Mouse (Mus musculus) embryonic fibroblast, embryonic 13.5 days (primary cell): ENCODE measurements around the gene Cd163. TPM values are rescaled to one million over a fixed set of nuclear protein-coding genes. Genes with fewer than 3 reads are reported as not detected.

Experiments used
- H3K27ac ChIP-seq: 2 replicates; pipeline ENCODE4 v1.5.1; 2012; ENCODE audit warnings: low read length, control low read depth, inconsistent platforms; ENCODE audit not compliant: insufficient read depth
- H3K4me1 ChIP-seq: 2 replicates; pipeline ENCODE4 v1.6.1; 2011; ENCODE audit warnings: low read length; ENCODE audit not compliant: control insufficient read depth, insufficient read depth
- H3K4me3 ChIP-seq: 2 replicates; pipeline ENCODE4 v1.5.1; 2011; ENCODE audit warnings: mild to moderate bottlenecking, control low read depth, low read length; ENCODE audit not compliant: insufficient read depth
- CTCF ChIP-seq: IDR thresholded peaks from 2 replicates; pipeline ENCODE4 v1.5.1; 2011; ENCODE audit warnings: mild to moderate bottlenecking, control low read depth, low read length, moderate library complexity, borderline replicate concordance; ENCODE audit not compliant: insufficient read depth
- POLR2A ChIP-seq: IDR thresholded peaks from 2 replicates; pipeline ENCODE4 v1.6.1; 2011; ENCODE audit warnings: low read depth, mild to moderate bottlenecking, control low read depth, low read length, moderate library complexity
- polyA plus RNA-seq: library from polyadenylated mRNA; stranded (reverse); fragments of >200 nt; gene quantifications from 2 replicates; pipeline ENCODE4 v1.2.4, GENCODE M21; 2011; ENCODE audit warnings: low read depth; ENCODE audit not compliant: missing spikeins, insufficient read length

The Cd163 gene
- polyA plus RNA-seq, 1 experiment = not detected

DNA sequence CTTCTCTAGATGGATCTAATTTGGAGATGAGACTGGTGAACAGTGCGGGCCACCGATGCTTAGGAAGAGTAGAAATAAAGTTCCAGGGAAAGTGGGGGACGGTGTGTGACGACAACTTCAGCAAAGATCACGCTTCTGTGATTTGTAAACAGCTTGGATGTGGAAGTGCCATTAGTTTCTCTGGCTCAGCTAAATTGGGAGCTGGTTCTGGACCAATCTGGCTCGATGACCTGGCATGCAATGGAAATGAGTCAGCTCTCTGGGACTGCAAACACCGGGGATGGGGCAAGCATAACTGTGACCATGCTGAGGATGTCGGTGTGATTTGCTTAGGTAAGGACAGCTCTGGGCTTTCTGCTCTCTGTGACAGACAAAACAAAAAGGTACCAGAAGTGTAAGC lies 4.5 kb downstream of the Cd163 start:
- H3K4me1 ChIP-seq = no peaks in the 10 kb centered on the region
- no peak overlapping the region for H3K27ac ChIP-seq
- H3K4me3 ChIP-seq = no peak overlapping the region
- TF ChIP-seq CTCF (no peak), POLR2A (no peak)

DNA sequence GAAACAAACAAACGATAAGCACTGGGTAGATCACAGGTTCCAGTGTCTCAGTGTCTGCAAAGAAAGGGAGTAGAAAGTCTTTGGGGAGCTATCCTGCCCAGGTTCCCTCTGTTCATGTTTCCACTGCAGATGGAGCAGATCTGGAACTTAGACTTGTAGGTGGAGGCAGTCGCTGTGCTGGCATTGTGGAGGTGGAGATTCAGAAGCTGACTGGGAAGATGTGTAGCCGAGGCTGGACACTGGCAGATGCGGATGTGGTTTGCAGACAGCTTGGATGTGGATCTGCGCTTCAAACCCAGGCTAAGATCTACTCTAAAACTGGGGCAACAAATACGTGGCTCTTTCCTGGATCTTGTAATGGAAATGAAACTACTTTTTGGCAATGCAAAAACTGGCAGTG lies 7.8 kb downstream of the Cd163 start:
- Histone ChIP-seq H3K4me3 (no peak overlapping the region), H3K4me1 (no peaks in the 10 kb centered on the region), H3K27ac (no peak overlapping the region)
- TF ChIP-seq POLR2A = no peak
- no peak for TF ChIP-seq CTCF

GRCm38 (mm10) chr6:124320371-124320770 lies 15.9 kb downstream of the Cd163 start:
- no peak overlapping the region for H3K4me3 ChIP-seq
- TF ChIP-seq POLR2A (no peak), CTCF (no peak)
- H3K27ac ChIP-seq = no peak overlapping the region
- H3K4me1 ChIP-seq = no peaks in the 10 kb centered on the region

DNA sequence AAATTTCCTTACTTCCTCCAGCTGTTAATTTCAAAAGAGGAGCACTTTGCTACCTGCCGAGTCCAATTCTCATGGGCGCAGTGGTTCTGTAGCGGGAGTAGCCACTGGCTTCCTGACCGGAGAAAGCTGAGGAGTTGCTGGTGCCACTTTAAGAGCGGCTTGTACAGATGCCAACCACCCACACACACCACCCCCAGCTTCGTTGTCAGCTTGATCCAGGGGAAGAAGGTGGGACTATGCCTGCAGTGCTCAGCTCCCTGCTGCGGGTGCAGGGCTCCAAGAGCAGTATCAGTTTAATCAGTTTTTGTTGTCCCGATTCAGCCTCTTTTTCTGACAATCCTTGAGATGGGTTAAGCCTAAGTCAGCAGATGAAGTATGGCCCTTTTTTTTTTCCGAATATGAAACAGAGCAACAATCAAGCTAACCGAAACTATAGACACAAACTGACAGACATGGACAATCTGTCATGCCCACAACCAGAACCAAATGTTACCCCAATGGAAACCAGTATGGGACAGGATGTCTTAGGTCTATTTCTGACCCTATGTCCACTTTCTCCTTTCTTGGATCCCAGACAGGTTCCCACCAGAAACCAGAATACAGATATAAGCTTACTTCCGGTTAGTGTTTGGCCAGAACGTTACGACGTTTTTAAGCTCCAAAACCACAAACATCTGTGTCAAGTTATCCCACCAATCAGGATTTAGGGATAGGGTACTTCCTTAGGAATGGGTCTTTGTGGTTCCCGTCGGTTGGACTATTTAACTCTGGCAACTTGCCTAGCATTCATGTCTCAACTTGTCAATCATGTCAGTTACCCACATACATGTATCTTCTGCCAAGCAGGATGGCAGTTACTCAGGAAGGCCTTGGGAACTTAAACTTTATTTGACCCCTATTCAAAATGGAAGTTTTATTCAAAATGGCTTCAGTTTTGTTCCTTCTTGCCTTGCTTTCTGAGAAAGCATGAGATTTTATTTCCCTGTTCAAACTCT lies 17.3 kb downstream of the Cd163 start:
- Histone ChIP-seq H3K27ac (no peak overlapping the region), H3K4me3 (no peak overlapping the region), H3K4me1 (no peaks in the 10 kb centered on the region)
- no peak for TF ChIP-seq CTCF
- TF ChIP-seq POLR2A = no peak

DNA sequence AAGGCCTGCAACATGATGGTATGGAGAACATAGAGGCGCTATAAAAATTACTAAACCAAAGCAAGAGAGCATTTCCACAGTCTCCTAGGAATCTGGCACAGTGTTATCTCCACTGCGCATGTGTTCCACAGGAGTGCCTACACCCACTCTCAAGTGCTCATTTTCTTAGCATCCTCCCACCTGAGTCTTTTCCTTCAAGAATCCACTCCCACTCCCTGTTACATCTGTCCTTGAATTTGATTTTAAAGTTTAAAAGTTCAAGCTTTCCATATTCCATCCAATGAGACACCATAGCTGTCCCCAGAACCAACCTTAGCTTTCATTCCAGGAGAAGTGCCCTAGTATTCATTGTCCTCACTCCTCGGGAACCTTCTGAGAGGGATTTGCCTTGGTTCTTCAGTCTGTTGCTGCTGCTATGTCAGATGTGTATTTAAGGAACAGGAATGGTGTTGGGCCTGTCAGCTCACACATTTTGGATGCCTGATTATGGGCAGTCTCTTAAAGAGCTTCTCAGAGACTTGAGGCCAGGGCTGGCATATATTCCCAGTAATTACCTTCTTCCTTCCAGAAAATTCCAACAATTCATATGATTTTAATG lies 24.0 kb downstream of the Cd163 start:
- TF ChIP-seq POLR2A (no peak), CTCF (no peak)

DNA sequence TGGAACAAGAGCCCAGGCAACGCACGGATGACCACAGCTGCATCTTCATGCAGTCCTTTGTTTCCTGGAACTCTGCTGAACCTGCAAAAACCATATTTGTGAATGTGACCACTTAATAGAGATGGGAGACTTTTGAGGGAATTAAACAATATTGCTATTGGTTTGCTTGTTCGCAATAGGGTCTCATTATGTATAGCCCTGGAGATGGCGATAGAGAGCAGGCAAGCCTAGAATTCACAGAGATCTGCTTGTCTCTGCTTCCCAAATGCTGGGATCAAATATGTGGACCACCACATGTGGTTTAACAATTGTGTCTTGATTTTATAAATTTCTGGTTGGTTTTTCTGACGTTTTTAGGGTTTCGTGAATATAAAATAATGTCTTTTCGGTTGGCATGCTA lies 25.2 kb downstream of the Cd163 start:
- no peak overlapping the region for H3K4me3 ChIP-seq
- TF ChIP-seq CTCF (no peak), POLR2A (no peak)

More for the DNA sequence above, 24.0 kb downstream of the Cd163 start:
- no peak overlapping the region for H3K4me3 ChIP-seq
- no peaks in the 10 kb centered on the region for H3K4me1 ChIP-seq
- H3K27ac ChIP-seq = no peak overlapping the region

DNA sequence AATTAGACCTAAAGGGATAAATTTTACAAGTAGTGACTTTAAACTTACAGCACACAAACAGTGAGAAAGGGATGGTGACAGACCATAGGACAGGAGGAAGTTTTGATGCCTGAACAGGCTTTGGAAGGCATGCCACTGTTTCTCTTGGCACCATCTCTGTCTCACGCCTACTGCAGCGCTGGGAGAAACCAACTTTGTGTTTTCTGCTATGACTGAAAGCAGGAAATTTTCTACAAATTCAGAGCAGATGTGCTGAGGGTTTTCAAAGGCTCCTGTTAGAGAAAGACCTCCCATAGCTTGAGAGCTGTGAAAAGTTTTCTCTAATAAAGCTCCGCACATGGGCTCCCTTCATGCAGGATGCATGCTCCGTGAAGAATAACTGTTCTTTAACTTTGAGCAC lies 40.6 kb downstream of the Cd163 start:
- Histone ChIP-seq H3K4me3 (no peak overlapping the region), H3K4me1 (no peaks in the 10 kb centered on the region)
- TF ChIP-seq CTCF = no peak

More for the DNA sequence above, 25.2 kb downstream of the Cd163 start:
- Histone ChIP-seq H3K4me1 (no peaks in the 10 kb centered on the region), H3K27ac (no peak overlapping the region)

DNA sequence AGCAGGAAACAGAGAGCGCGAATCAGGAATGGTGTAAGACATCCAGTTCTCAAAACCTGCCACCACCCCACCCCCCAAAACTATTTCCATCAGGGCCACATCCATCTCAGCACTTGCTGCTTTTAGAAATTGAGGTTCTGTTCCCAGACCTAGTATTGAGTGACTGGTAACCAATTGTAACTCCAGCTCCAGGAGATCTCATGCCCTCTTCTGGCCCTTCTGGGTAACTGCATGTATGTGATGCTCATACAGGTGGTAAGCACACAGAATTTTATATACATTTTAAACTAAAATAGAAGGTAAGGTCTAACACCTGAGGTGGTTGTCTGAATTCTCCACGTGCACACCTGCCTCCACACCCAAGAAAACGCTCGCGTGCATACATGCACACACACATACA lies 42.2 kb downstream of the Cd163 start:
- TF ChIP-seq POLR2A = no peak
- no peak overlapping the region for H3K4me3 ChIP-seq
- no peaks in the 10 kb centered on the region for H3K4me1 ChIP-seq
- no peak overlapping the region for H3K27ac ChIP-seq

More for the DNA sequence above, 40.6 kb downstream of the Cd163 start:
- no peak overlapping the region for H3K27ac ChIP-seq

- no peaks in the 10 kb centered on the region for H3K4me1 ChIP-seq
- no peak overlapping the region for H3K27ac ChIP-seq
- no peak overlapping the region for H3K4me3 ChIP-seq
- no peak for TF ChIP-seq CTCF
These were observed 48.8 kb downstream of the Cd163 start for GRCm38 (mm10) chr6:124353246-124353645.

DNA sequence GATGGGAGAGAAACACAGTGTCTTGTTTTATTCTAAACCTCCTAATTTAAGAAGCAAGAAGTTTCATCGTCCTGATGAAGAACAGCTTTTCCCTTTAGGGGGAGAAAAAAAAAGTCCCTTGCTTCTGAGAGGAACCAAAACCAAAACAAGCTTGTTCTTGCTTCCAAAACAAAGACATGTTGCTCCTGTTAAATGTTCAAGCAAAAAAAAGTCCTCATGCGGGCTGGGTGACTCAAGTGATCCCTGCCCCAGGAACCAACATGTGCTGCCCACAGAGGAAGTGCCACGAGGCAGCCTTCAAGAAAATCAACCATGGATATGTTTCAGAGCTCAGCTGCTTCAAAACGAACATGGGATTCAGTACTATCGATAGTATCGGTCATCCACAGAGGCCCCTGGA lies 54.5 kb downstream of the Cd163 start:
- H3K27ac ChIP-seq = no peak overlapping the region
- no peak overlapping the region for H3K4me3 ChIP-seq
- no peak for TF ChIP-seq POLR2A
- TF ChIP-seq CTCF = no peak
- H3K4me1 ChIP-seq = no peaks in the 10 kb centered on the region
